Mouse (Mus musculus): ENCODE results near the gene Olfr181. TPM values are rescaled to one million over a fixed set of nuclear protein-coding genes. Genes with fewer than 3 reads are reported as not detected.

The Olfr181 gene
- not detected in 2 replicates for polyA plus RNA-seq (2016; fragmentation: Nextera tagmentation; extraction: Ambion mirVana)

- H3K9me3 ChIP-seq = no peaks in the 10 kb centered on the region
- no peak within 1 kb of the TSS for H3K27ac ChIP-seq
- no peak within 1 kb of the TSS for H3K4me3 ChIP-seq
- ATAC-seq (ENCODE audit: insufficient number of reproducible peaks, insufficient read depth, low FRiP score, low TSS enrichment) = no peak
- no peaks in the 10 kb centered on the region for H3K27me3 ChIP-seq
- H3K4me2 ChIP-seq (replicated peaks) = no peak within 1 kb of the TSS
- H3K9ac ChIP-seq = no peak within 1 kb of the TSS
- WGBS = 59% methylated on average over 1 of the region's 1 CpGs
- H3K36me3 ChIP-seq = no peaks in the 10 kb centered on the region
- no peaks in the 10 kb centered on the region for H3K4me1 ChIP-seq
Measured at GRCm38 (mm10) chr16:58928655-58929054, at the start of gene Olfr181. Olfr181 (minus strand) TSS chr16:58928755.

- Histone ChIP-seq H3K36me3 (no peaks in the 10 kb centered on the region), H3K9me3 (no peaks in the 10 kb centered on the region), H3K9ac (no peak within 1 kb of the TSS), H3K4me2 (replicated peaks) (no peak within 1 kb of the TSS), H3K4me3 (no peak within 1 kb of the TSS), H3K27me3 (no peaks in the 10 kb centered on the region), H3K4me1 (no peaks in the 10 kb centered on the region), H3K27ac (no peak within 1 kb of the TSS)
- 77% methylated on average over 4 of the region's 4 CpGs for WGBS
- no peak for ATAC-seq (ENCODE audit: insufficient number of reproducible peaks, insufficient read depth, low FRiP score, low TSS enrichment)
Measured at GRCm38 (mm10) chr16:58929292-58929691, 737 bp upstream of the Olfr181 start, which contains the start of gene Olfr180. Olfr180 (minus strand) TSS chr16:58929392.

GRCm38 (mm10) chr16:58891963-58892362, 36.6 kb downstream of the Olfr181 start, which contains the start of gene Olfr178:
Olfr178 (minus strand) TSS chr16:58892063.
- no peaks in the 10 kb centered on the region for H3K36me3 ChIP-seq
- no peak within 1 kb of the TSS for H3K4me2 ChIP-seq (replicated peaks)
- H3K9me3 ChIP-seq = 0 out of 2 replicates have a peak, but pooled peaks cover 2% of the 10 kb centered on the region
- no peaks in the 10 kb centered on the region for H3K27me3 ChIP-seq
- H3K9ac ChIP-seq = no peak within 1 kb of the TSS
- no peaks in the 10 kb centered on the region for H3K4me1 ChIP-seq
- ATAC-seq (ENCODE audit: insufficient number of reproducible peaks, insufficient read depth, low FRiP score, low TSS enrichment) = no peak
- WGBS = 87% methylated on average over 3 of the region's 3 CpGs
- no peak within 1 kb of the TSS for H3K27ac ChIP-seq
- no peak within 1 kb of the TSS for H3K4me3 ChIP-seq

- H3K4me1 ChIP-seq = no peaks in the 10 kb centered on the region
- no peaks in the 10 kb centered on the region for H3K9me3 ChIP-seq
- H3K9ac ChIP-seq = no peak overlapping the region
- H3K36me3 ChIP-seq = no peaks in the 10 kb centered on the region
- no peaks in the 10 kb centered on the region for H3K27me3 ChIP-seq
- no peak overlapping the region for H3K4me3 ChIP-seq
- H3K27ac ChIP-seq = no peak overlapping the region
- no peak overlapping the region for H3K4me2 ChIP-seq (replicated peaks)
- ATAC-seq (ENCODE audit: insufficient number of reproducible peaks, insufficient read depth, low FRiP score, low TSS enrichment) = no peak
- 89% methylated on average over 2 of the region's 2 CpGs for WGBS
Measured at GRCm38 (mm10) chr16:58884416-58884815, 44.1 kb downstream of the Olfr181 start.

Other genes starting within 250 kb of the Olfr181 start
- gene Gpr15, start 209.7 kb downstream of the Olfr181 start, polyA plus RNA-seq (2016; fragmentation: Nextera tagmentation; extraction: Ambion mirVana) = not detected in 2 replicates
- 117 and 121 TPM in 2 replicates for gene Cldnd1, start 200.8 kb downstream of the Olfr181 start, polyA plus RNA-seq (2016; fragmentation: Nextera tagmentation; extraction: Ambion mirVana)
- gene Olfr172, start 165.6 kb downstream of the Olfr181 start, polyA plus RNA-seq (2016; fragmentation: Nextera tagmentation; extraction: Ambion mirVana) = not detected in 2 replicates
- gene Olfr173, start 128.5 kb downstream of the Olfr181 start, polyA plus RNA-seq (2016; fragmentation: Nextera tagmentation; extraction: Ambion mirVana) = 0.09 TPM in 1 of 2 replicates, not detected in the other
- not detected in 2 replicates for gene Olfr175-ps1, start 102.0 kb downstream of the Olfr181 start, polyA plus RNA-seq (2016; fragmentation: Nextera tagmentation; extraction: Ambion mirVana)
- gene Olfr177, start 54.0 kb downstream of the Olfr181 start, polyA plus RNA-seq (2016; fragmentation: Nextera tagmentation; extraction: Ambion mirVana) = not detected in 2 replicates
- gene Olfr178, start 36.7 kb downstream of the Olfr181 start, polyA plus RNA-seq (2016; fragmentation: Nextera tagmentation; extraction: Ambion mirVana) = not detected in 2 replicates
- not detected in 2 replicates for gene Olfr180, start 637 bp upstream of the Olfr181 start, polyA plus RNA-seq (2016; fragmentation: Nextera tagmentation; extraction: Ambion mirVana)
- gene Olfr183, start 66.6 kb upstream of the Olfr181 start, polyA plus RNA-seq (2016; fragmentation: Nextera tagmentation; extraction: Ambion mirVana) = not detected in 2 replicates
- gene Olfr186, start 101.5 kb upstream of the Olfr181 start, polyA plus RNA-seq (2016; fragmentation: Nextera tagmentation; extraction: Ambion mirVana) = not detected in 2 replicates
- not detected in 2 replicates for gene Olfr187, start 111.0 kb upstream of the Olfr181 start, polyA plus RNA-seq (2016; fragmentation: Nextera tagmentation; extraction: Ambion mirVana)
- gene Olfr190, start 149.2 kb upstream of the Olfr181 start, polyA plus RNA-seq (2016; fragmentation: Nextera tagmentation; extraction: Ambion mirVana) = not detected in 2 replicates
- not detected in 2 replicates for gene Olfr191, start 161.1 kb upstream of the Olfr181 start, polyA plus RNA-seq (2016; fragmentation: Nextera tagmentation; extraction: Ambion mirVana)
- gene Olfr193, start 183.1 kb upstream of the Olfr181 start, polyA plus RNA-seq (2016; fragmentation: Nextera tagmentation; extraction: Ambion mirVana) = not detected in 2 replicates
- gene Olfr194, start 192.3 kb upstream of the Olfr181 start, polyA plus RNA-seq (2016; fragmentation: Nextera tagmentation; extraction: Ambion mirVana) = not detected in 2 replicates
- not detected in 2 replicates for gene Olfr195, start 218.3 kb upstream of the Olfr181 start, polyA plus RNA-seq (2016; fragmentation: Nextera tagmentation; extraction: Ambion mirVana)
- not detected in 2 replicates for gene Olfr196, start 241.7 kb upstream of the Olfr181 start, polyA plus RNA-seq (2016; fragmentation: Nextera tagmentation; extraction: Ambion mirVana)

Data from embryonic facial prominence, embryonic 12.5 days (tissue).